Mouse (Mus musculus): ENCODE results near the gene Vmn1r38. TPM values are rescaled to one million over a fixed set of nuclear protein-coding genes. Genes with fewer than 3 reads are reported as not detected.
"Not testable (repeated sequence)": the region's sequence is repeated elsewhere in the genome, so short reads cannot be mapped to it uniquely, and the experiment has no call there.

Vmn1r38 gene
- total RNA-seq (2022), result not detected

GRCm38 (mm10) chr6:66782527-66782926 lies at the start of gene Vmn1r38:
TSS of gene Vmn1r38 (minus strand) at chr6:66782627.
- DNase-seq, result not testable (repeated sequence)

DNA sequence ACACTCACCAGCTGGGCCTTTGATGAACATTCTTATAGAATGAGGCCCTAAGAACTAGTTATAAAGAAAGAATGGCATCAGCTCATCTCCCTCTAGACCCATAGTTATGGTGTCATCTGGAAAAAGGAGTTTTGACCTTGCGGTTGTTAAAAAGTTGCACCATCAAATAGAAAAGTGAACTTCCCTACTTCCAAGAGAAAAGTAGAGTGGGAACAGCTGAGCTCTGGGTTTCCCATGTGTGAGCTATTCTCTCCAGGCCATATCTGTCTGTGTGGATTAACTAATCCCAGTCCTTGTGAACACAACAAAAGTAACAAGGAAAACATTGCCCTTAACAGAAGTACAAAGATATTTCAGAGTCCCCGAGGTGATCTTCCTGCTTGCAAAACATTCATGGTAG lies 28.1 kb upstream of the Vmn1r38 start, which contains the start of gene Vmn1r39:
Gene Vmn1r39, minus strand, starts transcription at position 101 of the 400 bp plus-strand sequence.
- no peak for DNase-seq

DNA sequence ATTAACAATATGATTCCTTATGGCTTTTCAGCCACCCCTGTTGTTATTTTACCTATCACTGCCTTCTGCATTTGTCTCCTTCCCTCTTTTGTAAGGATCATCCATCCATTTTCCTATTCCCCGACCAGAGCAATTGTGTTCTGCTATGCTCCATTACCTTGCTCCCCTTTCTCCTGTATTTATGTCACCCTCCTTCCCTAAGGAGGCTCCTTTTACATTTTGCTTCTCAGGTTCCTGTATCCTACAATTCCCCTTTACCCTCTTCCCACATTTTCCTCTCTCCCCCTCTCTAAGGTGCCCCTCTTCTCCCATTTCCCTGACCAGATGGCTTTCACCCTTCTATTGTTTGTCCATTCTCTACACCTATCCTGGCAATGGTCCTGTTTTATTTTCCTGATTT lies 23.9 kb upstream of the Vmn1r38 start:
- DNase-seq, result no peak

- no peak for DNase-seq
Measured at GRCm38 (mm10) chr6:66805713-66806112, 23.3 kb upstream of the Vmn1r38 start.

- DNase-seq, result not testable (repeated sequence)
Measured at GRCm38 (mm10) chr6:66729082-66729481, 53.3 kb downstream of the Vmn1r38 start, which contains the start of gene Vmn1r37. TSS of gene Vmn1r37 (plus strand) at chr6:66729382.

Other genes starting within 250 kb of the Vmn1r38 start
- gene Mad2l1, start 247.2 kb downstream of the Vmn1r38 start, total RNA-seq (2022), result 1 to 10 TPM; 4.9 to 6.1 (median 5.2) TPM
- gene Vmn1r32, start 222.5 kb downstream of the Vmn1r38 start, total RNA-seq (2022), result not detected
- gene Vmn1r33, start 164.3 kb downstream of the Vmn1r38 start, total RNA-seq (2022), result not detected
- not detected for gene Vmn1r34, start 138.7 kb downstream of the Vmn1r38 start, total RNA-seq (2022)
- not detected for gene Vmn1r35, start 96.7 kb downstream of the Vmn1r38 start, total RNA-seq (2022)
- not detected for gene Vmn1r36, start 63.5 kb downstream of the Vmn1r38 start, total RNA-seq (2022)
- gene Vmn1r37, start 53.2 kb downstream of the Vmn1r38 start, total RNA-seq (2022), result not detected
- gene Vmn1r39, start 28.0 kb upstream of the Vmn1r38 start, total RNA-seq (2022), result not detected
- gene Gng12, start 113.8 kb upstream of the Vmn1r38 start, total RNA-seq (2022), result 10 to 100 TPM; 53.7 to 69.5 (median 59.3) TPM

All from adrenal gland, adult 8-10 months (tissue).